Mouse (Mus musculus) 3T3-L1 (cell line): Measurements from ENCODE around the gene Smim6.

Source experiments
- DNase-seq: peaks from one replicate; pipeline ENCODE4 v3.0.0-alpha.2; 2015; ENCODE audit warnings: low read depth, low spot score

Gene Smim6

GRCm38 (mm10) chr11:115911632-115912376 lies at the start of gene Smim6:
Gene Smim6 (plus strand): TSS chr11:115912017.
- no peak for DNase-seq

GRCm38 (mm10) chr11:115863895-115864294 lies 47.9 kb upstream of the Smim6 start:
- peak; percentile 29 for DNase-seq

GRCm38 (mm10) chr11:115869393-115869792 lies 42.4 kb upstream of the Smim6 start:
- DNase-seq, result peak; percentile 61

GRCm38 (mm10) chr11:115872437-115872836 lies 39.4 kb upstream of the Smim6 start:
- no peak for DNase-seq

- no peak for DNase-seq
Observed at GRCm38 (mm10) chr11:115875935-115876334, 35.9 kb upstream of the Smim6 start.

GRCm38 (mm10) chr11:115876438-115876837 lies 35.4 kb upstream of the Smim6 start:
- DNase-seq, result no peak

GRCm38 (mm10) chr11:115877174-115877755 lies 34.6 kb upstream of the Smim6 start:
- DNase-seq, result no peak

- DNase-seq, result no peak
Observed at GRCm38 (mm10) chr11:115878071-115878470, 33.7 kb upstream of the Smim6 start.

- peak; percentile 71 for DNase-seq
Observed at GRCm38 (mm10) chr11:115881002-115881401, 30.8 kb upstream of the Smim6 start.

GRCm38 (mm10) chr11:115883251-115883650 lies 28.6 kb upstream of the Smim6 start:
- DNase-seq, result no peak

GRCm38 (mm10) chr11:115884361-115884760 lies 27.5 kb upstream of the Smim6 start:
- DNase-seq, result no peak

- no peak for DNase-seq
Observed at GRCm38 (mm10) chr11:115885281-115885680, 26.5 kb upstream of the Smim6 start.

GRCm38 (mm10) chr11:115886446-115886845 lies 25.4 kb upstream of the Smim6 start:
- DNase-seq, result no peak

- DNase-seq, result no peak
Observed at GRCm38 (mm10) chr11:115888020-115888419, 23.8 kb upstream of the Smim6 start.

GRCm38 (mm10) chr11:115889159-115889558 lies 22.7 kb upstream of the Smim6 start:
- DNase-seq, result no peak

GRCm38 (mm10) chr11:115892213-115892612 lies 19.6 kb upstream of the Smim6 start:
- no peak for DNase-seq

GRCm38 (mm10) chr11:115893071-115893470 lies 18.7 kb upstream of the Smim6 start:
- no peak for DNase-seq

GRCm38 (mm10) chr11:115894755-115895520 lies 16.9 kb upstream of the Smim6 start:
- peak; percentile 24 for DNase-seq

GRCm38 (mm10) chr11:115898446-115898845 lies 13.4 kb upstream of the Smim6 start:
- no peak for DNase-seq

- peak; percentile 42 for DNase-seq
Observed at GRCm38 (mm10) chr11:115898886-115899285, 12.9 kb upstream of the Smim6 start.

- peak; percentile 85 for DNase-seq
Observed at GRCm38 (mm10) chr11:115899486-115900266, 12.1 kb upstream of the Smim6 start, which contains the start of gene Smim5. Gene Smim5 (plus strand): TSS chr11:115899966.
